Mouse (Mus musculus) midbrain, postnatal 0 days (tissue): ENCODE results near the gene Tex2. TPM values are rescaled to one million over a fixed set of nuclear protein-coding genes. Genes with fewer than 3 reads are reported as not detected.

ENCODE experiments used
- ATAC-seq: fragments of 200-750 bp; cut with Nextera tagmentation; 2 replicates; pipeline ENCODE4 v1.8.0; 2017; ENCODE audit warnings: moderate number of reproducible peaks, mild to moderate bottlenecking, moderate TSS enrichment, moderate library complexity; ENCODE audit not compliant: low FRiP score
- DNase-seq: peaks from one replicate; pipeline ENCODE4 v3.0.0-alpha.2; 2015; ENCODE audit warnings: low spot score
- H3K27ac ChIP-seq: fragments of 300-500 bp; sonication (generic); 2 replicates; pipeline ENCODE4 v1.5.1; 2014; ENCODE audit warnings: low read depth, mild to moderate bottlenecking, low read length, mixed read lengths
- H3K27me3 ChIP-seq: fragments of 300-500 bp; sonication (generic); 2 replicates; pipeline ENCODE4 v1.6.1; 2014; ENCODE audit warnings: low read length, control low read depth, mixed read lengths; ENCODE audit not compliant: insufficient read depth
- H3K36me3 ChIP-seq: fragments of 300-500 bp; sonication (generic); 2 replicates; pipeline ENCODE4 v1.6.1; 2014; ENCODE audit warnings: low read length, control low read depth, mixed read lengths; ENCODE audit not compliant: insufficient read depth
- H3K4me1 ChIP-seq: fragments of 300-500 bp; sonication (generic); 2 replicates; pipeline ENCODE4 v1.6.1; 2014; ENCODE audit warnings: mild to moderate bottlenecking, control low read depth, antibody characterized with exemption, low read length, mixed read lengths; ENCODE audit not compliant: insufficient read depth
- H3K4me2 ChIP-seq: fragments of 300-500 bp; sonication (generic); 2 replicates; pipeline ENCODE4 v1.6.1; 2014; ENCODE audit warnings: low read depth, mild to moderate bottlenecking, low read length, mixed read lengths; ENCODE audit not compliant: poor library complexity, severe bottlenecking
- H3K4me3 ChIP-seq: fragments of 300-500 bp; sonication (generic); 2 replicates; pipeline ENCODE4 v1.5.1; 2014; ENCODE audit warnings: low read depth, mild to moderate bottlenecking, low read length, moderate library complexity
- H3K9ac ChIP-seq: fragments of 300-500 bp; sonication (generic); replicated peaks from 2 replicates; pipeline ENCODE4 v1.6.1; 2014; ENCODE audit warnings: mild to moderate bottlenecking, low read length, moderate library complexity, mixed read lengths; ENCODE audit not compliant: poor library complexity, severe bottlenecking
- H3K9me3 ChIP-seq: fragments of 300-500 bp; sonication (generic); 2 replicates; pipeline ENCODE4 v1.6.1; 2016; ENCODE audit warnings: low read length, control low read depth
- CTCF ChIP-seq: IDR thresholded peaks from 2 replicates; pipeline ENCODE4 v1.5.1; 2016; ENCODE audit warnings: antibody characterized with exemption, mild to moderate bottlenecking
- WGBS: fragments of 180-500 bp; shearing (Covaris S2); extraction: QIAGEN DNeasy Blood & Tissue Kit; methylation state at CpG from one replicate; pipeline ENCODE4 v1.1.7; 2014; 5-methylcytosine and 5-hydroxymethylcytosine counted together
- polyA plus RNA-seq: library from polyadenylated mRNA; unstranded; fragments of >200 nt; fragmentation: Nextera tagmentation; extraction: Ambion mirVana; gene quantifications from 2 replicates; pipeline ENCODE4 v1.2.1, GENCODE M21; 2015
- total RNA-seq: library from RNA; depleted of rRNA; stranded (reverse); fragments of >200 nt; gene quantifications from 2 replicates; pipeline ENCODE4 v1.2.3, GENCODE M21; 2014

Tex2 gene
- total and polyA plus RNA-seq, 2 experiments from 2014 or later, result 36.3 to 69.5 TPM

DNA sequence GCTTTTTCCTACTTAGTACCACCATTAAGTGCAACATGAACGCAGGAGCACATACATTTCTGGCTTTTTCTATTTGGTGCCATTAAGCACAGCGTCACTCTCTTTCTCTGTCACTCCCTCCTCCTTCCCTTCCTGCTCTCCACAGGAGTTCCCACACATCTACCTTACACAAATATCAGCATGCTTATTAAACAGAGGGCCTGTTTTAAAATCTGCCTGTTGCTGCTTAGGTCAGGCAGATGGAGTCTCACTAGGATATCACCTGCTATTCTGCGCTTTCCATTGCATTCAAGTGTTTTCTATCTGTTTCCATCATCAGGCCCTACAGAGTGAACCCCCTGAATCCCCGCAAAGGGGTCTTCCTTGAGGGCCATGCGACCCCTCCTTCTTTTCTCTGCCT is 13.1 kb downstream of the Tex2 start:
- H3K36me3 ChIP-seq, result no peaks in the 10 kb centered on the region
- ATAC-seq, result no peak

DNA sequence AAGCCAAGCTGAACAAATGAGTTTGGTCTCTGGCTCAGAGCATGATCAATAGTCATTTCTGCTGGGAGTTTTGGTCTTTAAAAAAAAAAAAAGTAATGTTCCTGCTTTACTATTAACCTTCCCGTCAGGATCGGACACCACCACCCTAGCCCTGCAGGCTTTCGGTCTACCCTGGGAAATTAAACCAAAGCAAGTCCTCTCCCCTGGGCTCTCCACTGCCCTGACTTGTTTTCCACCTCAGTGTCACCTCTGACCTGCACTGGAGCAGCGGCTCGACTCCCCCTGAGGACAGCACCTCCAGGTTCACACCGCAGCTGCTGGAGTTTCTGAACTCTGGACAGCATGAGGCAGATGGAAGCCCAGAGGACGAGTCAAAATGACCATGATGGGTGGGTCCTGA is 13.9 kb downstream of the Tex2 start:
- H3K4me3 ChIP-seq, result no peak overlapping the region
- DNase-seq (no peak), ATAC-seq (no peak)
- H3K4me2 ChIP-seq, result no peak overlapping the region
- WGBS, result 80% methylated on average over 7 of the region's 7 CpGs
- H3K4me1 ChIP-seq, result no peaks in the 10 kb centered on the region
- no peaks in the 10 kb centered on the region for H3K27me3 ChIP-seq
- no peak overlapping the region for H3K9ac ChIP-seq
- no peak overlapping the region for H3K27ac ChIP-seq
- no peaks in the 10 kb centered on the region for H3K36me3 ChIP-seq
- no peaks in the 10 kb centered on the region for H3K9me3 ChIP-seq
- TF ChIP-seq CTCF, result no peak

More for the DNA sequence above, 13.1 kb downstream of the Tex2 start:
- TF ChIP-seq CTCF, result no peak
- DNase-seq, result no peak
- Histone ChIP-seq H3K27me3 (no peaks in the 10 kb centered on the region), H3K9ac (no peak overlapping the region), H3K4me1 (no peaks in the 10 kb centered on the region), H3K27ac (no peak overlapping the region), H3K4me2 (no peak overlapping the region), H3K9me3 (no peaks in the 10 kb centered on the region), H3K4me3 (no peak overlapping the region)
- WGBS, result 82% methylated on average over 5 of the region's 5 CpGs

DNA sequence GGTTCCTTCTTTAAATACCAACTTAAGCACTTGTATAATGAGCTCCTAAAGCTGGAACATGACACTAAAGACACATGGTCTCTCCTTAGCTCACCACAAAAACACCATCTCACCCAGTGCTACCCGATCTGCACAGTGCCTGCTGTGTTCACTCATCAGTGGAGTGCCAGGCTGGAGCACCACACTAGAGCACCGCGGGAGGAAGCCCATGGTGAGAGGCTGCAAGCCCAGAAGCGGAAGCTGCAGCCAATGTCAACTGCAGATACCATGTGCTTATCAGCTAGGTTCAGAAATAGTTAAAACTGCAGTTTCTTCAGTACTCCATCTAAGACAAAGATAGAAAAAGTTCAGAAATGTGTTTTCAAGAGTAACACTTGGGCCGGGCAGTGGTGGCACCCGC is 14.9 kb downstream of the Tex2 start:
- no peak overlapping the region for H3K4me2 ChIP-seq

DNA sequence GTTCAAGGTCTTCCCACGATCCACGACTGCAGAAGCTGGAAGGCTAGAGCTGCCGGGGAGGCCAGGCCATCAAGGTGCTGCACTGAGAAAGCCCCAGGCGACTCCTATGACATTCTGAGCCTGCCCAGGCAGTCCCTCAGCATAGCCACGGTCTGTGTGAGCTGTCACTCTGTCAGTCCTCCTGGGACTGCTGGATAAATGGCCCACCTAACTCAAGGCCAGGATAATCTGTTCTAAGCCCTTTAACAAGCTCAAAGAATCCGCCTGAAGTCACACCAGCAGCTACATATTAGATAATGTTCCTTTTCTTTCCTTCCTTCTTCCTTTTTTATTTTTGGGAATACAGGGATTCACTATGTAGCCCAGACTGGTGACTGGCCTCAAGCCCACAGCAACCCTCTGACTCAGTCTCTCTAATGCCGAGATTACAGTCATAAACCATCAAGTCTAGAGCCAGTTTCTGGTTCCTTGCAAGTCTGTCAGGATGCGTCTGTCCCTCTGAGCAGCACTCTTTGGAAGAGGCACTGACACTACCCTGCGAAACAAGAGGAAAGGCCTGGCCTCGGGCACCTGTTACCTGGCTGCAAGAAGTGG is 15.4 kb downstream of the Tex2 start:
- TF ChIP-seq CTCF, result no peak
- no peak overlapping the region for H3K4me3 ChIP-seq
- 53% methylated on average over 10 of the region's 10 CpGs for WGBS
- no peak overlapping the region for H3K4me2 ChIP-seq
- ATAC-seq (no peak), DNase-seq (no peak)
- no peak overlapping the region for H3K9ac ChIP-seq
- H3K27me3 ChIP-seq, result no peaks in the 10 kb centered on the region
- H3K9me3 ChIP-seq, result no peaks in the 10 kb centered on the region
- no peaks in the 10 kb centered on the region for H3K36me3 ChIP-seq
- H3K4me1 ChIP-seq, result no peaks in the 10 kb centered on the region
- no peak overlapping the region for H3K27ac ChIP-seq

More for the DNA sequence above, 14.9 kb downstream of the Tex2 start:
- WGBS, result 88% methylated on average over 6 of the region's 6 CpGs
- TF ChIP-seq CTCF, result no peak
- DNase-seq (no peak), ATAC-seq (no peak)
- Histone ChIP-seq H3K36me3 (no peaks in the 10 kb centered on the region), H3K4me1 (no peaks in the 10 kb centered on the region), H3K27me3 (no peaks in the 10 kb centered on the region), H3K9ac (no peak overlapping the region), H3K4me3 (no peak overlapping the region), H3K27ac (no peak overlapping the region), H3K9me3 (no peaks in the 10 kb centered on the region)

DNA sequence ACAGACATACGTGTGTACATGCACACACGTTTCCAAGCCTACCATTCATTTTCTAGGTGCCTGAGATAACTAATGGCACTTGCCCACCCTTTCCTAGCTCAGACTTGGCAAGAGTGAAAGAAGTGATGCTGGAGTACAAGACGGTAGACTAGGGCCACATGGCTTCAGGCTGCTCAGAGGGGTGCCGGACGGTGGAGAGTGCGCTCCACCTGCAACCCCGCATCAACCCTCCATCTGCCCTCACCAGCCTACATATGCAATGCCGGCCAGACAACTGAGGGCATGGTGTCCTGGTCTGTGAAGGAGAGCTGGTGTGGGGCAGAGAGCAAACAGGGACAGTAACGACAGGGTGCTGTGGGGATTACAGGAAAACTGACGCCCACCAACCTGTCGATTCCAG is 22.0 kb downstream of the Tex2 start:
- H3K9me3 ChIP-seq, result no peaks in the 10 kb centered on the region
- no peaks in the 10 kb centered on the region for H3K4me1 ChIP-seq
- TF ChIP-seq CTCF, result no peak
- no peak overlapping the region for H3K9ac ChIP-seq
- H3K4me2 ChIP-seq, result no peak overlapping the region
- H3K27me3 ChIP-seq, result no peaks in the 10 kb centered on the region
- ATAC-seq (no peak), DNase-seq (no peak)
- H3K4me3 ChIP-seq, result no peak overlapping the region
- WGBS, result 96% methylated on average over 11 of the region's 11 CpGs
- no peak overlapping the region for H3K27ac ChIP-seq
- H3K36me3 ChIP-seq, result no peaks in the 10 kb centered on the region

DNA sequence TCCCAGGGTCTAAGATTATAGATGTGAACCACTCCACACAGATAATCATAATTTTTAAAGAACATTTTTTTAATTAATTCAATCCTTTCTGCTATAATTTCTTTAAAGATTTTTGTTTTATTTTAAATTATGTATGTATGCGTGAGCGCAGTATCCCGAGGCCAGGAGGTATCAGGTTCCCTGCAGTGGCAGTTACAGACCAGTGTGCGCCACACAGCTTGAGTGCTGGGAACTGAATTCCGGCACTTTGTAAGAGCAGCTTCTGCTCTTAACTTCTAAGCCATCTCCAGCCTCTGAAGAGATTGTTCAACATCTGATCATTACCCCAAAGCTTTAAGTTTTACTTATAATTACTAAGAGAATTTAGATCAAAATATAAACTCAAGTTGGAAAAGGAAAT is 23.1 kb downstream of the Tex2 start:
- Histone ChIP-seq H3K4me2 (no peak overlapping the region), H3K4me3 (no peak overlapping the region), H3K27me3 (no peaks in the 10 kb centered on the region), H3K4me1 (no peaks in the 10 kb centered on the region), H3K9ac (no peak overlapping the region), H3K36me3 (no peaks in the 10 kb centered on the region), H3K27ac (no peak overlapping the region), H3K9me3 (no peaks in the 10 kb centered on the region)
- ATAC-seq (no peak), DNase-seq (no peak)
- 49% methylated on average over 5 of the region's 5 CpGs for WGBS
- no peak for TF ChIP-seq CTCF
